ENCODE assay signal across 8 mouse cellular contexts in the genomic region with DNA sequence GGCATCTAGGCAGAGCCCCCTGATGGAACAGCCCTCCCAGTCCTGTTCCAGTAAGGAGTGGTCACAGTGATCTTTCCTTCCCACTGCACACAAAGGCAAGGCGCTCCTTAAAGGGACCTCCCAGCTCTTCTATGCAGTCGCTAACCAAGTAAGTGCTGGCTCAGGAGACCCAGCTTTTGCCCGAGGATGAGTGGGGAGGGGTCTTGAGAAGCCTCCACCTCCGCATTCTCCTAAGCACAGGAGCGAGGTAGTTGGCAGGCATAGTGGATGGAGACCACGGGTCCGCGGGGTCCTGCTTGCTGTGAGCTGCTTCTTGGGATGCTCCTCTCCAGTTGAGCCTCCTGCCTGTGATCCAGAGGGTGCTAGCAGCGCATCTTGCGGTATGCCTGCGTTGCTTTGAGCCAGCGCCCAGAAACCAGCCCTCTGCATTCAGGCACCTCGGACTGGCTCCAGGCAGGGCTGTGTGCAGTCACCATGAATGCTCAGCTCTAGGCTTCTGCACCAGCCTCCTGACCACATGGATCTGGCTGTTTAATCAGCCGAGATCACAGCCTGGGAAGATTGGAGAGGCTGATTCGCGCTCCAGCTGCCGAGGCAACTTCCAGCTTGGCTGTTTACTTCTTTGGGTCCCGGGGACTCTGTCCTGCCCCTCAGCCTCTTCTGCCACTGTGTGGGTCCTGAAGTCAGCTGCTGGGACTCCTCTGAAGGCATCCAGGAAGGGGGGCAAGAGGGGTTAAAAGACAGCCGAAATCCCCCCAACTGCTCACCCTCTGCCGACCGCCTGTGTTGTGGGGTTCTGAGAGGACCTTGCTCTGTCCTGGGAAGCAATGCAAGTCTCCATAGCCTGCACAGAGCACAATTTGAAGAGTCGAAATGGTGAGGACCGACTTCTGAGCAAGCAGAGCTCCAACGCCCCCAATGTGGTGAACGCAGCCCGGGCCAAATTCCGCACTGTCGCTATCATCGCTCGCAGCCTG. TPM values are rescaled to one million over a fixed set of nuclear protein-coding genes. Genes with fewer than 3 reads are reported as not detected.
DNase-seq lines count a peak whose midpoint lies in the region; ATAC-seq and TF ChIP-seq lines count a peak whose summit lies in the region.

Gene Kcnab1 (plus strand): TSS at position 440 of the 977 bp plus-strand sequence.

- TF ChIP-seq POLR2A in heart, adult 2 months (IDR thresholded peaks at IDR 0.05; ENCODE audit: insufficient read depth, low read depth, low read length): no peak
- TF ChIP-seq POLR2A in cortical plate, adult 2 months (IDR thresholded peaks at IDR 0.05; ENCODE audit: extremely low read depth, insufficient read depth, low read length): peak; percentile 39; the same call in 1 of the 2 replicates

- 3% methylated on average over 30 of the region's 30 CpGs for WGBS in heart, adult 2 months
- WGBS in intestine, postnatal 0 days: 2% methylated on average over 30 of the region's 30 CpGs

- H3K36me3 ChIP-seq in heart, adult 2 months (ENCODE audit: control insufficient read depth, insufficient read depth, low read length): no peaks in the 10 kb centered on the region
- H3K36me3 ChIP-seq in intestine, postnatal 0 days (ENCODE audit: control insufficient read depth, insufficient read depth): no peaks in the 10 kb centered on the region

- no peak for TF ChIP-seq CTCF in heart, adult 2 months (IDR thresholded peaks at IDR 0.05)
- TF ChIP-seq CTCF in cortical plate, adult 2 months (IDR thresholded peaks at IDR 0.05; ENCODE audit: extremely low read depth, insufficient read depth, low read length): no peak
- no peak for TF ChIP-seq CTCF in intestine, postnatal 0 days (IDR thresholded peaks at IDR 0.05; ENCODE audit: low read depth)

- no peak within 1 kb of the TSS for H3K27ac ChIP-seq in heart, adult 2 months
- H3K27ac ChIP-seq in cortical plate, adult 2 months (ENCODE audit: insufficient read depth, low read length): peak within 1 kb of the TSS; percentile 58
- no peak within 1 kb of the TSS for H3K27ac ChIP-seq in intestine, postnatal 0 days (ENCODE audit: low read depth, low read length)

- H3K4me1 ChIP-seq in heart, adult 2 months (ENCODE audit: control insufficient read depth, insufficient read depth, low read length): no peaks in the 10 kb centered on the region
- H3K4me1 ChIP-seq in cortical plate, adult 2 months (ENCODE audit: control insufficient read depth, insufficient read depth, low read length): peaks cover 2% of the 10 kb centered on the region
- no peaks in the 10 kb centered on the region for H3K4me1 ChIP-seq in intestine, postnatal 0 days (replicated peaks; ENCODE audit: control insufficient read depth, insufficient read depth, low read length)

- H3K9me3 ChIP-seq in intestine, postnatal 0 days (ENCODE audit: control insufficient read depth): no peaks in the 10 kb centered on the region

- intact Hi-C loops in heart, adult 2 months (cut with DNase I): no loop called here

- no peak for TF ChIP-seq EP300 in heart, adult 2 months (IDR thresholded peaks at IDR 0.05; ENCODE audit: insufficient read depth, low read depth, low read length)

- H3K27me3 ChIP-seq in heart, adult 2 months (ENCODE audit: control insufficient read depth, insufficient read depth, low read length): no peaks in the 10 kb centered on the region
- peaks cover 3% of the 10 kb centered on the region; the same call in 1 of the 2 replicates for H3K27me3 ChIP-seq in intestine, postnatal 0 days (replicated peaks; ENCODE audit: control insufficient read depth, insufficient read depth, low read length)

- no peak for ATAC-seq in intestine, postnatal 0 days

- H3K4me2 ChIP-seq in intestine, postnatal 0 days (replicated peaks; ENCODE audit: low read depth): peak within 1 kb of the TSS; percentile 60

- peak; percentile 17 to 28 for DNase-seq in heart, adult 2 months
- no peak for DNase-seq in heart, adult 9 months (ENCODE audit: low spot score in 2 of 2)
- DNase-seq in gastrocnemius, adult 18-20 months (ENCODE audit: low spot score): peak; percentile 28
- peak; percentile 4 for DNase-seq in liver
- peak; percentile 64 for DNase-seq in retina, embryonic 14.5 days (ENCODE audit: low spot score)
- no peak for DNase-seq in thymus, postnatal 0 days (ENCODE audit: low spot score)

- H3K79me2 ChIP-seq in heart, adult 2 months (replicated peaks; ENCODE audit: control insufficient read depth, insufficient read depth, low read length): no peaks in the 10 kb centered on the region

- H3K9ac ChIP-seq in heart, adult 2 months (ENCODE audit: low read depth, low read length): no peak within 1 kb of the TSS
- H3K9ac ChIP-seq in intestine, postnatal 0 days (ENCODE audit: low read depth, low read length): no peak within 1 kb of the TSS

- peak within 1 kb of the TSS; percentile 10; the same call in 1 of the 2 replicates for H3K4me3 ChIP-seq in heart, adult 2 months
- H3K4me3 ChIP-seq in cortical plate, adult 2 months (ENCODE audit: insufficient read depth, low read length): peak within 1 kb of the TSS; percentile 60
- peak within 1 kb of the TSS; percentile 25 for H3K4me3 ChIP-seq in intestine, postnatal 0 days (ENCODE audit: low read depth, low read length)

RNA-seq across cellular contexts. Expression of gene Kcnab1, which starts in this region (rescaled TPM):
- 1 to 10 TPM; 2.9 to 4.5 TPM for total RNA-seq in heart, adult 2 months (2021)
- 0.82 and 3.7 TPM in 2 replicates for polyA plus RNA-seq in heart, adult 2 months (2012; rRNA removed)
- polyA plus RNA-seq in cortical plate, adult 2 months (2012; rRNA removed): 43.0 and 50.9 TPM in 2 replicates
- total RNA-seq in gastrocnemius, adult 18-20 months (2021): 10 to 100 TPM; 43.3 to 44.8 TPM
- polyA plus RNA-seq in intestine, postnatal 0 days (2015; fragmentation: Nextera tagmentation; extraction: Ambion mirVana): 1.5 and 1.6 TPM in 2 replicates
- polyA plus RNA-seq in thymus, postnatal 0 days (2015; fragmentation: Nextera tagmentation; extraction: Ambion mirVana): 0.84 and 0.96 TPM in 2 replicates

Comparison
In these comparisons a context has a peak if more than half of its experiments do, and no peak if none do; other contexts are left out.
1. RNA of gene Kcnab1 (total RNA-seq): 43.3 to 44.8 TPM in gastrocnemius, adult 18-20 months; 2.9 to 4.5 TPM in heart, adult 2 months; every median in the first group is over 4 times any median in the second.
2. DNase-seq: peak in heart, adult 2 months (2 of 2), gastrocnemius, adult 18-20 months (single experiment), liver (single experiment) and retina, embryonic 14.5 days (single experiment); none in heart, adult 9 months (0 of 2) and thymus, postnatal 0 days (single experiment).
3. H3K4me3 ChIP-seq: peak in every context shown above with its lines; median percentile 60 in cortical plate, adult 2 months; 25 in intestine, postnatal 0 days; 10 in heart, adult 2 months.